Mouse (Mus musculus): ENCODE measurements around the gene Olfr1338. TPM values are rescaled to one million over a fixed set of nuclear protein-coding genes. Genes with fewer than 3 reads are reported as not detected.

The Olfr1338 gene
- not detected for polyA plus RNA-seq (2015; fragmentation: Illumina TruSeq; extraction: RNeasy Lipid Tissue Mini Kit (QIAGEN cat#74804); ENCODE audit: insufficient read depth, low replicate concordance)

DNA sequence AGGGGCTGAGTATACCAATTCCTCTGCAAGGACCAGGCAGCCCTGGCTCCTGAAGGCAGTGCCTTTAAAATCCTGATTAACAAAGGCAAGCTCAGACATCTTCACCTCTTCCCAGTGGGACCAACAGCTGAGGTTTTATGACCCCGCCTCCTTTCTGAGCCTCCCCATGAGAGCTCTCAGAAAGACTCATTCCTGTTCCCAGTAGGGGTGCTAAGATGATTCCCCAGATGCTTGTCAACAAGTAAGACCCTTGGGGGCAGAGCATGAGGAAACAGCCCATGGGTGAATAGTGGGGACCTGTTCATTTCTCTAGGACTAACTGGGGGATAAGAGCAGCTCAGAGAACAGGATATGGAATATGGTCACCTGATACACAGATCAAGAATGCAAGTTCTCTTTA lies at the start of gene Olfr1338:
Gene Olfr1338 (minus strand): TSS at position 101 of the 400 bp plus-strand sequence.

DNA sequence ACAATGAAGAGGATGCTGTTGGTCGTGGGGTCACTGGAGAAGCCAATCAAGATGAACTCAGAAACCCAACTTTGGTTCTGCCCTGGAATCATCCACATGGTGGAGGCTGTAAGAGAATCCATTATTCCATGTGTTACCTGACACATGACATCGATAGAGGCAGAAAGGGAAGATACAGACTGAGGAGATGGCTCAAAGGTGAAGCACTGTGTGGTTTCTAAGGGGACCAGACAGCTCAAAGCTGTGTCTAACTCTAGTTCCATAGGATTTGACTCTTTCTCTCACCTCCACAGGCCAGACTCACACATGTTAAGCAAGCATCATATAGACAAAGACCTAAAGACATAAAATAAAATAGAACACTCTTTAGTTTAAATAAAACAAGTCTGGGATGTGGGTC lies 23.9 kb upstream of the Olfr1338 start, which contains the start of gene Olfr1337:
Gene Olfr1337 (minus strand): TSS at position 101 of the 400 bp plus-strand sequence.

DNA sequence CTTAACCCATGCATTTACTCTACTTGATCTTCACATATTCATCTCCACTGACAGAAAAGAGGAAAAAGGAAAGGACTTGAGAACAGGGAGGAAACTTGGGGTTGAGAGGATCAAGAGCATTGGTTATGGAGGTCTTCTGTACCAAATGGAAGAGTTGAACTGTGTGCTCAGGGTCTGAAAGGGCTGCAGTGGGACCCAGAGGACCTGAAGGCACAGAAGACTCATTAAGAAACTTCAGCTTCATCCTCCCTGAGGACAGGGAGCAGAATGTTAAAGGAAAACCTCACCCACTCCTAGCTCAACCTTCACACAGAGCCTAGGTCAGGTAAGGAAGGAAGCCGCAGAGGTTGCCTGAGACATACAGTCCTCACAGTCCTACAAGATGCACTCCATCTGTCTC lies 26.7 kb downstream of the Olfr1338 start, which contains the start of gene Olfr1339:
Gene Olfr1339 (plus strand): TSS at position 301 of the 400 bp plus-strand sequence.

DNA sequence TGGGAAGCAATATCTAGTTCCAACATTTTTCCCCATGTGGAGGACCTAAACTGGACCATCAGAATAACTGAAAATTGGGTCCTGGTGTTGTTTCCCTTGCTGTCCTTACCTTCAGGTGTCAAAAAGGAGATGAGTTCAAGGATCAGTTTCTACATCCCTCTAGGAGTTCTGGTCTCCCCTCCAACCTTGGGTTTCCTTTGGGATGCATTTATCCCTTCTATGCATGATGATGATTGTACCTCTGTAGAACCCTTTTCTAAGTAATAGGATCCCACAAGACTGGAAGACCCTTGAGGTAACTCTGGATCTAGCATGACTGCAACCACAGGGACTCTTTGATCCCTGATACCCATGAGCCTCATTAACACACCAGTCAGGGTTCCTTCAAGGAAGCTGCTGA lies 38.7 kb downstream of the Olfr1338 start, which contains the start of gene Olfr1340:
Gene Olfr1340 (plus strand): TSS at position 301 of the 400 bp plus-strand sequence.

DNA sequence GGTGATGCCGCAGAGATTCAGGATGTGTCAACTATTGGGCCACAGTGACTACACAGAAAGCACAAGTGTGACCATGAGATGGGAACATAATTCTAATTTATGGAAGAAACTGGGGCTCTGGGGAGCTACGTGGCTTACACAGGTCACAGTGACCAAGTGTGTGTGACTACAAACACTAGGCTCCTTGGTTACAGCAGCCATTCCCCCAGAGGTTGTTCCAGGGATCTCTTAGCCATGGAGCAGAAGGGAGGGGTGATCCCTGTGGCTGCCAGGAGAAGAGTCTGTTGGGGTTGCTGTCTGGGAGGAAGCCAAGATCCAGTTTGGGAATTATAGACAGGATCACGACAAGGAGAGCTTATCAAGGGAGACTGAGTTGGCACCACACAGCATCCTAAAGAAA lies 55.3 kb downstream of the Olfr1338 start, which contains the start of gene Olfr1341:
Gene Olfr1341 (plus strand): TSS at position 301 of the 400 bp plus-strand sequence.

Other genes with a start within 250 kb of the Olfr1338 start
- gene 2610528J11Rik, start 231.7 kb downstream of the Olfr1338 start, polyA plus RNA-seq (2015; fragmentation: Illumina TruSeq; extraction: RNeasy Lipid Tissue Mini Kit (QIAGEN cat#74804); ENCODE audit: insufficient read depth, low replicate concordance): not detected
- gene Tmem125, start 214.7 kb downstream of the Olfr1338 start, polyA plus RNA-seq (2015; fragmentation: Illumina TruSeq; extraction: RNeasy Lipid Tissue Mini Kit (QIAGEN cat#74804); ENCODE audit: insufficient read depth, low replicate concordance): not detected
- not detected for gene Cfap57, start 138.0 kb downstream of the Olfr1338 start, polyA plus RNA-seq (2015; fragmentation: Illumina TruSeq; extraction: RNeasy Lipid Tissue Mini Kit (QIAGEN cat#74804); ENCODE audit: insufficient read depth, low replicate concordance)
- 91.8 TPM for gene Ebna1bp2, start 137.9 kb downstream of the Olfr1338 start, polyA plus RNA-seq (2015; fragmentation: Illumina TruSeq; extraction: RNeasy Lipid Tissue Mini Kit (QIAGEN cat#74804); ENCODE audit: insufficient read depth, low replicate concordance)
- not detected for gene Olfr62, start 99.8 kb downstream of the Olfr1338 start, polyA plus RNA-seq (2015; fragmentation: Illumina TruSeq; extraction: RNeasy Lipid Tissue Mini Kit (QIAGEN cat#74804); ENCODE audit: insufficient read depth, low replicate concordance)
- not detected for gene Olfr1342, start 66.0 kb downstream of the Olfr1338 start, polyA plus RNA-seq (2015; fragmentation: Illumina TruSeq; extraction: RNeasy Lipid Tissue Mini Kit (QIAGEN cat#74804); ENCODE audit: insufficient read depth, low replicate concordance)
- gene Olfr1341, start 55.2 kb downstream of the Olfr1338 start, polyA plus RNA-seq (2015; fragmentation: Illumina TruSeq; extraction: RNeasy Lipid Tissue Mini Kit (QIAGEN cat#74804); ENCODE audit: insufficient read depth, low replicate concordance): not detected
- gene Olfr1340, start 38.6 kb downstream of the Olfr1338 start, polyA plus RNA-seq (2015; fragmentation: Illumina TruSeq; extraction: RNeasy Lipid Tissue Mini Kit (QIAGEN cat#74804); ENCODE audit: insufficient read depth, low replicate concordance): not detected
- gene Olfr1339, start 26.6 kb downstream of the Olfr1338 start, polyA plus RNA-seq (2015; fragmentation: Illumina TruSeq; extraction: RNeasy Lipid Tissue Mini Kit (QIAGEN cat#74804); ENCODE audit: insufficient read depth, low replicate concordance): not detected
- gene Olfr1337, start 23.8 kb upstream of the Olfr1338 start, polyA plus RNA-seq (2015; fragmentation: Illumina TruSeq; extraction: RNeasy Lipid Tissue Mini Kit (QIAGEN cat#74804); ENCODE audit: insufficient read depth, low replicate concordance): not detected
- gene Olfr1335, start 51.2 kb upstream of the Olfr1338 start, polyA plus RNA-seq (2015; fragmentation: Illumina TruSeq; extraction: RNeasy Lipid Tissue Mini Kit (QIAGEN cat#74804); ENCODE audit: insufficient read depth, low replicate concordance): not detected
- gene Olfr1333, start 77.5 kb upstream of the Olfr1338 start, polyA plus RNA-seq (2015; fragmentation: Illumina TruSeq; extraction: RNeasy Lipid Tissue Mini Kit (QIAGEN cat#74804); ENCODE audit: insufficient read depth, low replicate concordance): not detected
- not detected for gene Olfr1331, start 105.9 kb upstream of the Olfr1338 start, polyA plus RNA-seq (2015; fragmentation: Illumina TruSeq; extraction: RNeasy Lipid Tissue Mini Kit (QIAGEN cat#74804); ENCODE audit: insufficient read depth, low replicate concordance)
- gene Olfr1330, start 129.9 kb upstream of the Olfr1338 start, polyA plus RNA-seq (2015; fragmentation: Illumina TruSeq; extraction: RNeasy Lipid Tissue Mini Kit (QIAGEN cat#74804); ENCODE audit: insufficient read depth, low replicate concordance): not detected
- gene Olfr1329, start 158.7 kb upstream of the Olfr1338 start, polyA plus RNA-seq (2015; fragmentation: Illumina TruSeq; extraction: RNeasy Lipid Tissue Mini Kit (QIAGEN cat#74804); ENCODE audit: insufficient read depth, low replicate concordance): not detected
- gene Olfr1328, start 179.9 kb upstream of the Olfr1338 start, polyA plus RNA-seq (2015; fragmentation: Illumina TruSeq; extraction: RNeasy Lipid Tissue Mini Kit (QIAGEN cat#74804); ENCODE audit: insufficient read depth, low replicate concordance): not detected
- gene Lao1, start 202.8 kb upstream of the Olfr1338 start, polyA plus RNA-seq (2015; fragmentation: Illumina TruSeq; extraction: RNeasy Lipid Tissue Mini Kit (QIAGEN cat#74804); ENCODE audit: insufficient read depth, low replicate concordance): not detected

Measured in spleen, adult 10 weeks (tissue).